Mouse (Mus musculus): ENCODE data around the gene Tet2. TPM values are rescaled to one million over a fixed set of nuclear protein-coding genes. Genes with fewer than 3 reads are reported as not detected.
"Not testable (repeated sequence)": the region's sequence is repeated elsewhere in the genome, so short reads cannot be mapped to it uniquely, and the experiment has no call there.

The Tet2 gene
- polyA plus RNA-seq, 1 experiment from 2014 or later = 10.7 TPM

DNA sequence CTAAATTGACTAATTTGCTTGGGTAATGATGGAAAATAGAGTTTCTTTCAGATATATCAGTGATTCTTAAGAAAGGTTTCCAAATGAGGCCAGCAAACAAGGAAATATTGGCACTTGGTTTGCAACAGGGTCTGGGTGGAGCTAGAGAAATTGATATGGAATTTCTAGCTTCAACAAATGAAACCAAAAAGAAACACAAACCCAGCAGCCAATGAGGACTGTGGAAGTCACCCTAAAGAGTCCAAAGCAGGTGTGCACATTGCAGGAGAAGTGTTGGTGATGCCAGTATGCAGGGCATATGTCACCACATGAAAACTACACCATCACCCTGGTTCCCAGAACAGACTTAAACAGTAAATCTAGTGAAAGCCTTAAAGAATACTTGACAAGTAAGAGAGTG, 3.9 kb downstream of the Tet2 start:
- Histone ChIP-seq H3K9ac (ENCODE audit: low read depth, low read length) (no peak overlapping the region), H3K9me3 (ENCODE audit: control insufficient read depth, low read length) (0 out of 2 replicates have a peak, but pooled peaks cover 3% of the 10 kb centered on the region), H3K4me3 (ENCODE audit: low read length) (no peak overlapping the region), H3K27ac (ENCODE audit: low read length) (no peak overlapping the region), H3K27me3 (replicated peaks; ENCODE audit: control insufficient read depth, insufficient read depth, low read length) (no peaks in the 10 kb centered on the region), H3K36me3 (ENCODE audit: control insufficient read depth, insufficient read depth, low read length) (no peaks in the 10 kb centered on the region), H3K4me1 (ENCODE audit: control insufficient read depth, insufficient read depth, low read length) (peaks cover 6% of the 10 kb centered on the region), H3K4me2 (ENCODE audit: low read depth, low read length) (no peak overlapping the region)
- no peak for ATAC-seq

DNA sequence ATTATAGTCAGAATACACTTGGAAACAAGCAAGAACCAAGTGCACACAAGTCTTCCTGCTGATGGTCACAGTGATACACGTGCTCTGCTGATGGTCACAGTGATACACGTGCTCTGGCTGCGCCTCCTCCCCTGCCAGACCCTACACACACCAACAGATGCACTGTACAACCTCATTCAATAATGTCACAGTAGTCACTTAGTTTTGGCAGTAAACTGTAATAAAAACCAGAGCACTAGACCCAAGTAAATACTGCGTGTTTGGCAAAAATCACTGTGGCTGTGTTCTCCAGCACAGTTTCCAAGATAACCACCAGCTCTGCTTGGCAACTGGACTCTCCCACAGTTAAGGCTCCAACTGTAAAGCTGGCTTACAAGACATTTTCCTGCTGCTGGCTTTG, 4.9 kb downstream of the Tet2 start:
- Histone ChIP-seq H3K4me3 (ENCODE audit: low read length) (no peak overlapping the region), H3K4me2 (ENCODE audit: low read depth, low read length) (no peak overlapping the region), H3K27me3 (replicated peaks; ENCODE audit: control insufficient read depth, insufficient read depth, low read length) (no peaks in the 10 kb centered on the region), H3K4me1 (ENCODE audit: control insufficient read depth, insufficient read depth, low read length) (peaks cover 6% of the 10 kb centered on the region), H3K9me3 (ENCODE audit: control insufficient read depth, low read length) (0 out of 2 replicates have a peak, but pooled peaks cover 3% of the 10 kb centered on the region), H3K9ac (ENCODE audit: low read depth, low read length) (no peak overlapping the region), H3K36me3 (ENCODE audit: control insufficient read depth, insufficient read depth, low read length) (no peaks in the 10 kb centered on the region), H3K27ac (ENCODE audit: low read length) (no peak overlapping the region)
- ATAC-seq = no peak
- WGBS = 52% methylated on average over 4 of the region's 4 CpGs

- H3K4me1 ChIP-seq (ENCODE audit: control insufficient read depth, insufficient read depth, low read length) = peaks cover 14% of the 10 kb centered on the region
- H3K36me3 ChIP-seq (ENCODE audit: control insufficient read depth, insufficient read depth, low read length); H3K27me3 ChIP-seq (replicated peaks; ENCODE audit: control insufficient read depth, insufficient read depth, low read length); H3K27ac ChIP-seq (ENCODE audit: low read length); ATAC-seq; H3K4me2 ChIP-seq (ENCODE audit: low read depth, low read length); H3K4me3 ChIP-seq (ENCODE audit: low read length); H3K9me3 ChIP-seq (ENCODE audit: control insufficient read depth, low read length); H3K9ac ChIP-seq (ENCODE audit: low read depth, low read length): not testable (repeated sequence)
- WGBS = 95% methylated on average over 2 of the region's 4 CpGs
Measured at GRCm38 (mm10) chr3:133538499-133538898, 6.4 kb downstream of the Tet2 start.

DNA sequence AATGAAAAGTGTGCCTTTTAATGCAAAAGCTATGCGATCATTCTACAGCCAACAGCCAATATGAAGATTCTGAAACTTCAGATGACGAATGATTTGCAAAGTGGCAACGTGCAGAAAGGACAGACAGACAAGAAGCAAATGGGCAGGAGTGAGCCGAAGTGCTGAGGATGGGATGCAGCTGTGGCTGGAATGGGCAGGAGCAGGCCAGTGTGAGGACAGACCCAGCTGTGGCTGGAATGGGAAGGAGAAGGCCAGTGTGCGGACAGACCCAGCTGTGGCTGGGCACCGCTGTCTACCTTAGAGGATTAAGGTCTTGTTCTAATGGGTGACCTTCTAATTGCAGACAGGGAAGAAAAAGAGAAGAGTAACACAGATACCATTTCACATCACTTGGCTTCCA, 9.3 kb downstream of the Tet2 start:
- Histone ChIP-seq H3K9ac (ENCODE audit: low read depth, low read length) (no peak overlapping the region), H3K36me3 (ENCODE audit: control insufficient read depth, insufficient read depth, low read length) (no peaks in the 10 kb centered on the region), H3K27ac (ENCODE audit: low read length) (no peak overlapping the region), H3K4me1 (ENCODE audit: control insufficient read depth, insufficient read depth, low read length) (peaks cover 11% of the 10 kb centered on the region), H3K4me3 (ENCODE audit: low read length) (no peak overlapping the region), H3K9me3 (ENCODE audit: control insufficient read depth, low read length) (0 out of 2 replicates have a peak, but pooled peaks cover 3% of the 10 kb centered on the region), H3K27me3 (replicated peaks; ENCODE audit: control insufficient read depth, insufficient read depth, low read length) (no peaks in the 10 kb centered on the region), H3K4me2 (ENCODE audit: low read depth, low read length) (no peak overlapping the region)
- no peak for ATAC-seq
- WGBS = 82% methylated on average over 6 of the region's 6 CpGs

GRCm38 (mm10) chr3:133534066-133534465, 10.9 kb downstream of the Tet2 start:
- H3K9me3 ChIP-seq (ENCODE audit: control insufficient read depth, low read length) = 0 out of 2 replicates have a peak, but pooled peaks cover 3% of the 10 kb centered on the region
- no peaks in the 10 kb centered on the region for H3K27me3 ChIP-seq (replicated peaks; ENCODE audit: control insufficient read depth, insufficient read depth, low read length)
- ATAC-seq = no peak
- no peaks in the 10 kb centered on the region for H3K36me3 ChIP-seq (ENCODE audit: control insufficient read depth, insufficient read depth, low read length)
- no peak overlapping the region for H3K27ac ChIP-seq (ENCODE audit: low read length)
- H3K4me1 ChIP-seq (ENCODE audit: control insufficient read depth, insufficient read depth, low read length) = peaks cover 11% of the 10 kb centered on the region
- no peak overlapping the region for H3K9ac ChIP-seq (ENCODE audit: low read depth, low read length)
- 31% methylated on average over 6 of the region's 6 CpGs for WGBS
- H3K4me3 ChIP-seq (ENCODE audit: low read length) = no peak overlapping the region
- no peak overlapping the region for H3K4me2 ChIP-seq (ENCODE audit: low read depth, low read length)

DNA sequence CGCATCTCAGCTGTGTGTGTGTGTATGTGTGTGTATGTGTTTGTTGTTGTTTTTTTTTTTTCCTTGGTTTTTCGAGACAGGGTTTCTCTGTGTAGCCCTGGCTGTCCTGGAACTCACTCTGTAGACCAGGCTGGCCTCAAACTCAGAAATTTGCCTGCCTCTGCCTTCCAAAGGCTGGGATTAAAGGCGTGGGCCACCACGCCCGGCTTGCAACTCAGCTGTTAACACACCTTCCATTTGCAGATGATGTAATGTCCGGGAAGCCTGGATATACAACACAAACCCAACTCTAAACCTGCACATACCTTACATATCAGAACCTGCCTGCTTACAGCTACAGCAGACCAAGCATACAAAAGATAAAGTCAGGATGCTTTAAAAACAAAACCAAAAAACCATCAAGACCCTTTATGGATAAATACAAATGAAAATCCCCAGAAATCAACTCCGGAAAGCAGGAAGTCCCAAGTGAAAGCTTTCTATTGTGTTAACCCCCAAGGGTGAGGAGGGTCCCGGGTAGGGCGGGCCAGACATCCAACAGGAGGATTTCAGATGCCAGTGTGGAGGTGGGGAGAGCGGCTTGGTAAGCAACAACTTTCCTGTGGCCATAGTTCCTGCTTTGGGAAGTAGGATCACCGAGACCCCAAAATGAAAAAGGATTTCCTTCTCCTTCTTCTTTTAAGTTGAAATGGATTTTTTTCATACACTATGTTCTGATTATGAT, 11.5 kb downstream of the Tet2 start:
- no peak overlapping the region for H3K27ac ChIP-seq (ENCODE audit: low read length)
- no peaks in the 10 kb centered on the region for H3K36me3 ChIP-seq (ENCODE audit: control insufficient read depth, insufficient read depth, low read length)
- WGBS = 66% methylated on average over 11 of the region's 11 CpGs
- no peak overlapping the region for H3K9ac ChIP-seq (ENCODE audit: low read depth, low read length)
- H3K27me3 ChIP-seq (replicated peaks; ENCODE audit: control insufficient read depth, insufficient read depth, low read length) = no peaks in the 10 kb centered on the region
- no peak overlapping the region for H3K4me3 ChIP-seq (ENCODE audit: low read length)
- peaks cover 11% of the 10 kb centered on the region for H3K4me1 ChIP-seq (ENCODE audit: control insufficient read depth, insufficient read depth, low read length)
- H3K4me2 ChIP-seq (ENCODE audit: low read depth, low read length) = no peak overlapping the region
- H3K9me3 ChIP-seq (ENCODE audit: control insufficient read depth, low read length) = no peaks in the 10 kb centered on the region
- no peak for ATAC-seq

GRCm38 (mm10) chr3:133532806-133533205, 12.1 kb downstream of the Tet2 start:
- 61% methylated on average over 3 of the region's 3 CpGs for WGBS
- H3K4me1 ChIP-seq (ENCODE audit: control insufficient read depth, insufficient read depth, low read length) = peaks cover 11% of the 10 kb centered on the region
- H3K9ac ChIP-seq (ENCODE audit: low read depth, low read length) = no peak overlapping the region
- no peaks in the 10 kb centered on the region for H3K27me3 ChIP-seq (replicated peaks; ENCODE audit: control insufficient read depth, insufficient read depth, low read length)
- no peak for ATAC-seq
- no peak overlapping the region for H3K4me2 ChIP-seq (ENCODE audit: low read depth, low read length)
- no peak overlapping the region for H3K4me3 ChIP-seq (ENCODE audit: low read length)
- no peaks in the 10 kb centered on the region for H3K9me3 ChIP-seq (ENCODE audit: control insufficient read depth, low read length)
- no peaks in the 10 kb centered on the region for H3K36me3 ChIP-seq (ENCODE audit: control insufficient read depth, insufficient read depth, low read length)
- H3K27ac ChIP-seq (ENCODE audit: low read length) = no peak overlapping the region

DNA sequence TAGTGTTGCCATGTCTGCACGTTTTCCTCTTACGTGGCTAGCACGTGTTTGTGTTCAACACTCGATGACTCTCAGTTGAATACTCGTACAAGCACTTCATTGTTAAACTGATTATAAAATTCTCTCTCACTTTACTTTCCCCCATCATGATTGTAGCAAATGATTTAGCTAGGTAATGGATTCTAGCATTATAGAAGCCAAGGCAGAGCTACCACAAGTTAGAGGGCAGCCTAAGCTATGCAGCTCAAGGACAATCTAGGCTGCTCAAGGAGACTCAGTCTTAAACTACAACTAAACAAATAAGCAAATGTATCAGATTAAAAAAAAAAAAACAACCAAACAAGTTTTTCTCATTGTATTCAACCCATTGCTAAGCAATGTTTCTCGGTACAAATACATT, 12.7 kb downstream of the Tet2 start:
- no peak overlapping the region for H3K4me2 ChIP-seq (ENCODE audit: low read depth, low read length)
- no peak overlapping the region for H3K4me3 ChIP-seq (ENCODE audit: low read length)
- ATAC-seq = no peak
- 72% methylated on average over 6 of the region's 6 CpGs for WGBS
- peaks cover 11% of the 10 kb centered on the region for H3K4me1 ChIP-seq (ENCODE audit: control insufficient read depth, insufficient read depth, low read length)
- H3K36me3 ChIP-seq (ENCODE audit: control insufficient read depth, insufficient read depth, low read length) = no peaks in the 10 kb centered on the region
- no peaks in the 10 kb centered on the region for H3K9me3 ChIP-seq (ENCODE audit: control insufficient read depth, low read length)
- no peak overlapping the region for H3K9ac ChIP-seq (ENCODE audit: low read depth, low read length)
- no peaks in the 10 kb centered on the region for H3K27me3 ChIP-seq (replicated peaks; ENCODE audit: control insufficient read depth, insufficient read depth, low read length)
- H3K27ac ChIP-seq (ENCODE audit: low read length) = no peak overlapping the region

DNA sequence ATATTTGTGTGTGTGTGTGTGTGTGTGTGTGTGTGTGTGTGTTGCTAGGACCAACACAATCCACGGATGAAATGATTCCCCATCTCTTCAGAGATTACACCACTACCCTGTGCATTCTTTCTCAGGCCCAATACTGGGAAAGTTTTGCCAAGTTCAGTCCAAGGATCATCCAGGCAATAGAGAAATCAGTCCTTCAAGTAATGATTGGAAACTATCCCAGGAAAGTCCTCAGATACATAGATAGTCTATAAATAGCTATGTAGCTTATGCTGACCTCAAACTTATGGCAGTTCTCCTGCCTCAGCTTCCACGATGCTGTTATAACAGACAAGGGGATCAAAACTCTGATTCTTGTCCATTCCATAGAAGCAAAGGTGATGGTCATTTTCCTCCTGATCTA, 13.8 kb downstream of the Tet2 start:
- no peaks in the 10 kb centered on the region for H3K36me3 ChIP-seq (ENCODE audit: control insufficient read depth, insufficient read depth, low read length)
- H3K9me3 ChIP-seq (ENCODE audit: control insufficient read depth, low read length) = no peaks in the 10 kb centered on the region
- H3K4me1 ChIP-seq (ENCODE audit: control insufficient read depth, insufficient read depth, low read length) = peaks cover 11% of the 10 kb centered on the region
- no peak overlapping the region for H3K4me3 ChIP-seq (ENCODE audit: low read length)
- H3K4me2 ChIP-seq (ENCODE audit: low read depth, low read length) = no peak overlapping the region
- peak; percentile 21; the same call in 1 of the 2 replicates for ATAC-seq
- no peaks in the 10 kb centered on the region for H3K27me3 ChIP-seq (replicated peaks; ENCODE audit: control insufficient read depth, insufficient read depth, low read length)
- H3K27ac ChIP-seq (ENCODE audit: low read length) = no peak overlapping the region
- H3K9ac ChIP-seq (ENCODE audit: low read depth, low read length) = no peak overlapping the region
- 64% methylated on average over 2 of the region's 2 CpGs for WGBS

DNA sequence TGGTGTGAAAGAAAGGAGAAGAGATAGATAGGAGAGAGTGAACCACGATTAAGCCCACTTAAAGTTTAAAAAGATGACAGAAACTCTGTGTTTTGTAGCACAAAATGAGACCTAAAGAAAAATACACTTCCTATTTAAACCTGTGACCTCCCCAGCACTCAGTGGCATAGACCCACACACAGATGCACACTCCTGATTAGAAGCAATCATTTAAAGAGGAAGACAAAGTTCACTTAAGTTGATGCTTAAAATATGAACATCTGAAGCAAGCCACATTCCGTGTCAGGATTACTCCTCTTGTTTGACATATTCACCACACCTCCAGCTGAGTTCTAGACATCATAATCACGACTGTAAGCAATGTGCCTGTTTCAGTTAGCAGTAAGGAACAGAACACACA, 14.3 kb downstream of the Tet2 start:
- H3K9me3 ChIP-seq (ENCODE audit: control insufficient read depth, low read length) = no peaks in the 10 kb centered on the region
- peaks cover 11% of the 10 kb centered on the region for H3K4me1 ChIP-seq (ENCODE audit: control insufficient read depth, insufficient read depth, low read length)
- no peak overlapping the region for H3K9ac ChIP-seq (ENCODE audit: low read depth, low read length)
- no peak overlapping the region for H3K4me2 ChIP-seq (ENCODE audit: low read depth, low read length)
- no peak overlapping the region for H3K27ac ChIP-seq (ENCODE audit: low read length)
- H3K36me3 ChIP-seq (ENCODE audit: control insufficient read depth, insufficient read depth, low read length) = no peaks in the 10 kb centered on the region
- H3K27me3 ChIP-seq (replicated peaks; ENCODE audit: control insufficient read depth, insufficient read depth, low read length) = no peaks in the 10 kb centered on the region
- no peak overlapping the region for H3K4me3 ChIP-seq (ENCODE audit: low read length)
- ATAC-seq = no peak
- WGBS = 54% methylated on average over 3 of the region's 3 CpGs

Measured in intestine, embryonic 16.5 days (tissue).